Mouse (Mus musculus): ENCODE measurements around the gene Zfp58. TPM values are rescaled to one million over a fixed set of nuclear protein-coding genes. Genes with fewer than 3 reads are reported as not detected.
"Not testable (repeated sequence)": the region's sequence is repeated elsewhere in the genome, so short reads cannot be mapped to it uniquely, and the experiment has no call there.

Zfp58 gene
- polyA plus RNA-seq (2015; fragmentation: Nextera tagmentation; extraction: Ambion mirVana): 12.8 and 14.2 TPM in 2 replicates

GRCm38 (mm10) chr13:67500084-67500719, at the start of gene Zfp58:
Zfp58 (minus strand) TSS chr13:67500555.
- peak within 1 kb of the TSS; percentile 82 for H3K9ac ChIP-seq
- H3K9me3 ChIP-seq: no peaks in the 10 kb centered on the region
- no peaks in the 10 kb centered on the region for H3K27me3 ChIP-seq
- H3K36me3 ChIP-seq: peaks cover 9% of the 10 kb centered on the region
- peak within 1 kb of the TSS; percentile 46; the same call in 1 of the 2 replicates for H3K27ac ChIP-seq (replicated peaks)
- peak; percentile 98 for ATAC-seq (ENCODE audit: low read depth)
- peak within 1 kb of the TSS; percentile 83 for H3K4me3 ChIP-seq
- WGBS: under 1% methylated on average over 22 of the region's 22 CpGs
- H3K4me2 ChIP-seq: peak within 1 kb of the TSS; percentile 76
- H3K4me1 ChIP-seq (replicated peaks): peaks cover 8% of the 10 kb centered on the region

GRCm38 (mm10) chr13:67545941-67546340, 45.6 kb upstream of the Zfp58 start:
- H3K9ac ChIP-seq: no peak overlapping the region
- H3K4me2 ChIP-seq: no peak overlapping the region
- no peak overlapping the region for H3K27ac ChIP-seq (replicated peaks)
- H3K4me3 ChIP-seq: no peak overlapping the region
- no peaks in the 10 kb centered on the region for H3K27me3 ChIP-seq
- H3K36me3 ChIP-seq: peaks cover 49% of the 10 kb centered on the region
- ATAC-seq (ENCODE audit: low read depth): no peak
- peaks cover 9% of the 10 kb centered on the region for H3K4me1 ChIP-seq (replicated peaks)
- 74% methylated on average over 1 of the region's 1 CpGs for WGBS
- peaks cover 7% of the 10 kb centered on the region for H3K9me3 ChIP-seq

GRCm38 (mm10) chr13:67527049-67527730, 26.8 kb upstream of the Zfp58 start:
- Histone ChIP-seq H3K4me3 (no peak overlapping the region), H3K4me2 (no peak overlapping the region), H3K36me3 (no peaks in the 10 kb centered on the region), H3K4me1 (replicated peaks) (peaks cover 29% of the 10 kb centered on the region), H3K9me3 (no peaks in the 10 kb centered on the region), H3K27me3 (no peaks in the 10 kb centered on the region; the same call in 1 of the 2 replicates), H3K9ac (no peak overlapping the region), H3K27ac (replicated peaks) (no peak overlapping the region)
- ATAC-seq (ENCODE audit: low read depth): no peak
- 62% methylated on average over 3 of the region's 3 CpGs for WGBS

- under 1% methylated on average over 27 of the region's 27 CpGs for WGBS
- H3K4me2 ChIP-seq: peak within 1 kb of the TSS; percentile 95
Observed at GRCm38 (mm10) chr13:67525753-67526410, 25.5 kb upstream of the Zfp58 start, which contains the start of the genes Gm26965 and Zfp87. Gm26965 (minus strand) TSS chr13:67526151. Zfp87 (minus strand) TSS chr13:67526177.

GRCm38 (mm10) chr13:67500908-67501307, 553 bp upstream of the Zfp58 start:
- Histone ChIP-seq H3K36me3 (peaks cover 3% of the 10 kb centered on the region), H3K4me1 (replicated peaks) (peaks cover 8% of the 10 kb centered on the region), H3K4me3 (no peak overlapping the region), H3K4me2 (peak overlapping the region; percentile 76; the same call in 1 of the 2 replicates), H3K27me3 (no peaks in the 10 kb centered on the region), H3K9ac (no peak overlapping the region), H3K9me3 (no peaks in the 10 kb centered on the region), H3K27ac (replicated peaks) (no peak overlapping the region)
- peak; percentile 28; the same call in 1 of the 2 replicates for ATAC-seq (ENCODE audit: low read depth)
- WGBS: 80% methylated on average over 1 of the region's 1 CpGs

More at GRCm38 (mm10) chr13:67525753-67526410, 25.5 kb upstream of the Zfp58 start, which contains the start of the genes Gm26965 and Zfp87:
- H3K36me3 ChIP-seq: peaks cover 7% of the 10 kb centered on the region
- peak within 1 kb of the TSS; percentile 84 for H3K27ac ChIP-seq (replicated peaks)
- H3K4me3 ChIP-seq: peak within 1 kb of the TSS; percentile 91
- no peaks in the 10 kb centered on the region; the same call in 1 of the 2 replicates for H3K27me3 ChIP-seq
- H3K9ac ChIP-seq: peak within 1 kb of the TSS; percentile 91
- peak; percentile 99 for ATAC-seq (ENCODE audit: low read depth)
- H3K9me3 ChIP-seq: no peaks in the 10 kb centered on the region
- peaks cover 29% of the 10 kb centered on the region for H3K4me1 ChIP-seq (replicated peaks)

GRCm38 (mm10) chr13:67495631-67496030, 4.7 kb downstream of the Zfp58 start:
- H3K9ac ChIP-seq: no peak overlapping the region
- ATAC-seq (ENCODE audit: low read depth): no peak
- peaks cover 8% of the 10 kb centered on the region for H3K4me1 ChIP-seq (replicated peaks)
- WGBS: 97% methylated on average over 1 of the region's 1 CpGs
- H3K36me3 ChIP-seq: peaks cover 52% of the 10 kb centered on the region
- H3K27ac ChIP-seq (replicated peaks): no peak overlapping the region
- peaks cover 16% of the 10 kb centered on the region for H3K9me3 ChIP-seq
- no peak overlapping the region for H3K4me3 ChIP-seq
- H3K4me2 ChIP-seq: no peak overlapping the region
- no peaks in the 10 kb centered on the region for H3K27me3 ChIP-seq

- Histone ChIP-seq H3K9ac (peak overlapping the region; percentile 67), H3K4me1 (replicated peaks) (peaks cover 13% of the 10 kb centered on the region), H3K27me3 (no peaks in the 10 kb centered on the region), H3K36me3 (peaks cover 17% of the 10 kb centered on the region), H3K27ac (replicated peaks) (no peak overlapping the region), H3K4me2 (peak overlapping the region; percentile 62), H3K4me3 (peak overlapping the region; percentile 59), H3K9me3 (no peaks in the 10 kb centered on the region)
- 46% methylated on average over 8 of the region's 8 CpGs for WGBS
- peak; percentile 68 for ATAC-seq (ENCODE audit: low read depth)
Observed at GRCm38 (mm10) chr13:67484424-67484811, 15.9 kb downstream of the Zfp58 start.

DNA sequence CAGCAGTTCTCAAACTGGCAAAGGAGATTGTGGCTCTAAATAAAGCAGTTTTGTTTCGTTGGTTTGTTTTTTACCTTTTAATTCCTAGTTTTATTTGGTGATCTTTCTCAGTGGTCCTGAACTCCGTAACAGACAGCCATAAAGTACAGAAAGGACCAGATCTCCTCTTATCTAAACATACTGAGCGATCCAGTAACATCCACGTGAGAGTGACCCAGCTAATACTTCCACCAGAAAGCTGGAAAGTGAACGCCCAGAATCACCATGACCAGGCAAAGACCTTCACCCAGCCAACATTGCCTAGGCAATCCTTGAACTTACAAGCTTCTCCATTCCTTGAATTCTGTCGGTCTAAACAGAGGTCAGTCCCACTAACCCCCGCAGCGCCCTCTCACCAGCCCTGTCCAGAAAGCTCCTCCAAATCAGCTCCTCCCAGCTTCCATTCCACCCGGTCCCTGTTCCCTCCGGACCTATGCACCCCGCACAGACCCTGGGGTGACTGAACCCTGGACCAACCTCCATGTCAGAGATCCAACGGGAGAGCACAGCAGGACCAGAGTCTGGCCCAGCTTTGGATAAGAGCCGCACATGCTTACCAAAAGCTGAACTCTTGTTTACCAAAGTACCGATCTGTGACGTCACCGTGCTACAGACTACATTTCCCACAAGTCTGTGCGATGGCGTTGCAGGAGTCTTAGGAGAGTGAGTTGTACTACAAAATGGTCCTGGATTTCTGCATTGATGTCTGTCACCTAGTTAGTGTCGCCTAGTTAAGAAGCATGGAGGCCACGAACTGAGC, 16.5 kb downstream of the Zfp58 start, which contains the start of gene Zfp874b:
Gene Zfp874b (minus strand): TSS at position 634 of the 799 bp plus-strand sequence.
- Histone ChIP-seq H3K27me3 (no peaks in the 10 kb centered on the region), H3K4me1 (replicated peaks) (peaks cover 13% of the 10 kb centered on the region), H3K9ac (peak within 1 kb of the TSS; percentile 67), H3K36me3 (peaks cover 12% of the 10 kb centered on the region), H3K9me3 (no peaks in the 10 kb centered on the region), H3K4me2 (peak within 1 kb of the TSS; percentile 62), H3K4me3 (peak within 1 kb of the TSS; percentile 59), H3K27ac (replicated peaks) (no peak within 1 kb of the TSS)
- ATAC-seq (ENCODE audit: low read depth): peak; percentile 97
- WGBS: 6% methylated on average over 20 of the region's 20 CpGs

DNA sequence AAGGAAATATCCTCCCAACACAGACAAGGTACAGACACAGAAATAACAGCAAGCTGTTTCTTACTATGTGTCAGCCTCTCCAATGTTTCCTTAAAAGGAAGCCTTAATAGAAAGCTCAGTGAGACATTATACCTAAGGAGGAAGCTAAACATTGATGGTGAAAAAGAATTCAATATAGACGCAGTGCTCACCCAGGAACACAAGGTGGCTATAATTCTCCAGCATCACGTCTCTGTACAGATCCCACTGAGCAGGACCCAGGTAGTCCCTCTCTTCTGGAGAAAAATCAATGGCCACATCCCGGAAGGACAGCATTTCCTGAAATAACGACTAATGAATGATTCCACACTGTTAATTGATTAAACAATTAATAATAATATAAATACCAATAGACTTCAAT, 18.8 kb downstream of the Zfp58 start:
- Histone ChIP-seq H3K9ac (no peak overlapping the region), H3K4me1 (replicated peaks) (peaks cover 13% of the 10 kb centered on the region), H3K4me3 (no peak overlapping the region), H3K27ac (replicated peaks) (no peak overlapping the region), H3K36me3 (no peaks in the 10 kb centered on the region), H3K4me2 (no peak overlapping the region), H3K9me3 (no peaks in the 10 kb centered on the region), H3K27me3 (no peaks in the 10 kb centered on the region)
- WGBS: 72% methylated on average over 4 of the region's 4 CpGs
- no peak for ATAC-seq (ENCODE audit: low read depth)

DNA sequence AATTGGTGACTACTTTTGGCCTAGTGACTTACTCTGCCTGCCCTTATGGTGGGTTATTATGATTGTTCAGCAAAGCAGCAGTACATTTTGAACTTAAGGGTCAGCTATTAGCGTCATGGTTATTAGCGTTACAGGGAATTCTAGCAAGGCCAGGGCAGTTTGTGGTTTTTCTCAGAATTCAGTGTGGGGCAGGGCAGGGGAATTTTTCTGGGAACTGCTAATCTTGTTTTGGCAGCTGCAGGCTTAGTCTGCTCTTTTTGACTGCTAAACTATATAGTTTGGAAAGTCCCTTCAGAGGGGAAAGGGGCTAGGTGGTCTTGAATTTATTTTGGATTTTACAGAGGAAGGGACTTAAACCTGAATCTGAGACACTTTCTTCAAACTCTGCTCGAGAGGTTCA, 31.1 kb downstream of the Zfp58 start:
- WGBS: 88% methylated on average over 3 of the region's 3 CpGs
- H3K9ac ChIP-seq: no peak overlapping the region

GRCm38 (mm10) chr13:67463506-67464185, 36.7 kb downstream of the Zfp58 start:
- not testable (repeated sequence) for H3K27ac ChIP-seq (replicated peaks); H3K27me3 ChIP-seq; H3K4me1 ChIP-seq (replicated peaks); H3K9ac ChIP-seq; H3K36me3 ChIP-seq; ATAC-seq (ENCODE audit: low read depth); H3K9me3 ChIP-seq; H3K4me3 ChIP-seq; H3K4me2 ChIP-seq
- 88% methylated on average over 3 of the region's 5 CpGs for WGBS

More for the DNA sequence above, 31.1 kb downstream of the Zfp58 start:
- Histone ChIP-seq H3K4me1 (replicated peaks) (no peaks in the 10 kb centered on the region), H3K27ac (replicated peaks) (no peak overlapping the region), H3K4me2 (no peak overlapping the region), H3K4me3 (no peak overlapping the region), H3K36me3 (peaks cover 25% of the 10 kb centered on the region), H3K9me3 (no peaks in the 10 kb centered on the region), H3K27me3 (no peaks in the 10 kb centered on the region)
- no peak for ATAC-seq (ENCODE audit: low read depth)
